Mouse (Mus musculus) hindbrain, embryonic 12.5 days (tissue): Measurements from ENCODE around the gene Upp2. TPM values are rescaled to one million over a fixed set of nuclear protein-coding genes. Genes with fewer than 3 reads are reported as not detected.

ENCODE experiments used
- ATAC-seq: fragments of 200-750 bp; cut with Nextera tagmentation; 2 replicates; pipeline ENCODE4 v1.8.0; 2017; ENCODE audit warnings: moderate TSS enrichment; ENCODE audit not compliant: low FRiP score
- H3K27ac ChIP-seq: fragments of 300-500 bp; sonication (generic); 2 replicates; pipeline ENCODE4 v1.5.1; 2016; ENCODE audit warnings: mild to moderate bottlenecking
- H3K27me3 ChIP-seq: fragments of 300-500 bp; sonication (generic); 2 replicates; pipeline ENCODE4 v1.6.1; 2016; ENCODE audit warnings: mild to moderate bottlenecking
- H3K36me3 ChIP-seq: fragments of 300-500 bp; sonication (generic); 2 replicates; pipeline ENCODE4 v1.6.1; 2016; ENCODE audit warnings: mild to moderate bottlenecking
- H3K4me1 ChIP-seq: fragments of 300-500 bp; sonication (generic); 2 replicates; pipeline ENCODE4 v1.6.1; 2016
- H3K4me2 ChIP-seq: fragments of 300-500 bp; sonication (generic); replicated peaks from 2 replicates; pipeline ENCODE4 v1.6.1; 2016; ENCODE audit warnings: mild to moderate bottlenecking
- H3K4me3 ChIP-seq: fragments of 300-500 bp; sonication (generic); 2 replicates; pipeline ENCODE4 v1.5.1; 2016; ENCODE audit warnings: mild to moderate bottlenecking
- H3K9ac ChIP-seq: fragments of 300-500 bp; sonication (generic); 2 replicates; pipeline ENCODE4 v1.6.1; 2016; ENCODE audit warnings: mild to moderate bottlenecking, moderate library complexity
- H3K9me3 ChIP-seq: fragments of 300-500 bp; sonication (generic); replicated peaks from 2 replicates; pipeline ENCODE4 v1.6.1; 2016; ENCODE audit warnings: mild to moderate bottlenecking
- WGBS: fragments of 180-500 bp; shearing (Covaris S2); methylation state at CpG from one replicate; pipeline ENCODE4 v1.1.7; 2016; 5-methylcytosine and 5-hydroxymethylcytosine counted together
- polyA plus RNA-seq: library from polyadenylated mRNA; unstranded; fragments of >200 nt; fragmentation: Nextera tagmentation; extraction: Ambion mirVana; gene quantifications from 2 replicates; pipeline ENCODE4 v1.2.1, GENCODE M21; 2016

The Upp2 gene
- polyA plus RNA-seq, 1 experiment from 2014 or later: 8.5 TPM

DNA sequence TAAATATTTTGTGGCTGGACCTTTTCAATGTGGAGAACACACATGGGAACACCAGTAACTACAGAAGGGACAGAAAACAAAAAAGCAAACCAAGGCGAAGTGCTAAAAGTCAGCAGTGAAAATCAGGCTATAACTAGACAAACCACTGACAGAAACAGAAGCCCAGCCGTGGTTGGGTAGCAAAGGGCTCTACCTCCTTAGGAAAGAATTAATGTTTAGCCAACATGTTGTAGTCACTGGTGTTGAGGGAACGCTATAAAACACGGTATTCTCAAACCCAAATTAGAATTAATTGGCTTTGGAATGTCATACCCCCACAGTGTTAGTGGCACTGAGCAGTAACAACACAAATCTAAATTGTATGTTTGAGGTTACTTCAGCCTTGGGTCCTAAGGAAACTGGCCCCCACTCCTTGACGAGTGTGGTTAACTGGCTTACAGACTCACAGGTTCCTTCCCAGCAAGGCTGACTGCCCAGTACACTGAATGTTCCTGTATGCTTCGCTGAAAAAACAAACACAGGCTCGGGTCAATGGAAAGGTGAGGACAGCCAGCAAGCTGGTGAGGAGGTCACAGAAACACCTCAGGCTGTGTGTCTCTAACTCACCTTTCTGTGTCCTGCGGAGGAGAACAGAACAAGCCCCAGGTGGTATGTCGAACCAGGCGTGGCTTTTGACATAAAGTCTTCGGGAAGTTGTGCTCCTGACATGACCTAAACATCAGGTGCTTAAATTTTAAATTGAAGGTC lies 180.6 kb downstream of the Upp2 start:
- Histone ChIP-seq H3K9ac (no peak overlapping the region), H3K4me3 (no peak overlapping the region), H3K36me3 (no peaks in the 10 kb centered on the region), H3K4me1 (no peaks in the 10 kb centered on the region), H3K27ac (no peak overlapping the region), H3K4me2 (no peak overlapping the region), H3K9me3 (no peaks in the 10 kb centered on the region), H3K27me3 (no peaks in the 10 kb centered on the region)
- 71% methylated on average over 11 of the region's 11 CpGs for WGBS
- no peak for ATAC-seq

DNA sequence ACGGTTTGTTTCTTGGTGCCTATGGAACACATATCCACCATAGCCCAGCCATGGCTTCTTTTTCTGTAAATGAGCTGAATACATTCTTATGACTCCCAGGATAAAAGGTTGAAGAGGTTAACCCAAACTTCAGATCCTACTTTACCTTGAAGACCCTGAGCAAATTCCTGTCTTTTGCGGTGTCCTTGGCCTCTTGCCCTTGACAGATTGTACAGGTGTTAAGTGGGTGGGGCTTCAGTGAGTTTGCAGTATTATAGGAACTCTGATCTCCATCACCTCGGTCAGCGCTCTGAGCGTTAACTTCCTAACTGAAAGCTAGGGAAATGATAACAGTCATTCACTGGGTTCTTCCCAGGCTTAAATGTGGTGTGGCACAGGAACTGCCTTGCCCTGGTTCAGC lies 181.2 kb downstream of the Upp2 start:
- no peaks in the 10 kb centered on the region for H3K27me3 ChIP-seq
- no peaks in the 10 kb centered on the region for H3K9me3 ChIP-seq
- H3K36me3 ChIP-seq: no peaks in the 10 kb centered on the region
- no peak overlapping the region for H3K27ac ChIP-seq
- H3K4me1 ChIP-seq: no peaks in the 10 kb centered on the region
- H3K9ac ChIP-seq: no peak overlapping the region
- H3K4me2 ChIP-seq: no peak overlapping the region
- H3K4me3 ChIP-seq: no peak overlapping the region
- WGBS: 82% methylated on average over 5 of the region's 5 CpGs
- no peak for ATAC-seq

DNA sequence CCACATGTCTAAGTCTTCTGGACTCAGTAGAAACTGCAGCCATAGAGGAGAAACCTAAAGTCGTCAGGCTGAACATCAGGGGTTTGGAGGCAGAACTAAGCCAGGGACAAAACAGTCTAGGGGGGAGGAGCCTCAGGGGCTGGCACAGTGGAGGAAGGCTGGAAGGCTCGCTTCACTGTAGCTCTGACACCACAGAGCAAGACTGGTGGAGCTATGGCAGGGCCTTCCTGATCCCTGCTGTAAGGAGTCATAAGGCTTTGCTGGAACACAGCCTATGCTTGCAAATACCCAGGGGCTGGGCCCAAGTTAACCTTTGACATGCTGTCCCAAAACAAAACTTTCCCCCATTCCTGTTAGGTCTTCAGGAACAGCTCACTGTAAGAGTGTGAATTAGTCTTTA lies 185.8 kb downstream of the Upp2 start:
- H3K4me3 ChIP-seq: no peak overlapping the region
- no peaks in the 10 kb centered on the region for H3K4me1 ChIP-seq
- WGBS: 54% methylated on average over 2 of the region's 2 CpGs
- H3K27ac ChIP-seq: no peak overlapping the region
- no peak for ATAC-seq
- no peaks in the 10 kb centered on the region for H3K9me3 ChIP-seq
- no peaks in the 10 kb centered on the region for H3K27me3 ChIP-seq
- H3K36me3 ChIP-seq: no peaks in the 10 kb centered on the region
- H3K4me2 ChIP-seq: no peak overlapping the region
- H3K9ac ChIP-seq: no peak overlapping the region

- no peak overlapping the region for H3K9ac ChIP-seq
- H3K36me3 ChIP-seq: no peaks in the 10 kb centered on the region
- H3K9me3 ChIP-seq: no peaks in the 10 kb centered on the region
- H3K27me3 ChIP-seq: no peaks in the 10 kb centered on the region
- no peak overlapping the region for H3K4me3 ChIP-seq
- no peak for ATAC-seq
- H3K4me2 ChIP-seq: no peak overlapping the region
- H3K4me1 ChIP-seq: no peaks in the 10 kb centered on the region
- 78% methylated on average over 3 of the region's 3 CpGs for WGBS
- no peak overlapping the region for H3K27ac ChIP-seq
Measured at GRCm38 (mm10) chr2:58754736-58755135, 187.6 kb downstream of the Upp2 start.

DNA sequence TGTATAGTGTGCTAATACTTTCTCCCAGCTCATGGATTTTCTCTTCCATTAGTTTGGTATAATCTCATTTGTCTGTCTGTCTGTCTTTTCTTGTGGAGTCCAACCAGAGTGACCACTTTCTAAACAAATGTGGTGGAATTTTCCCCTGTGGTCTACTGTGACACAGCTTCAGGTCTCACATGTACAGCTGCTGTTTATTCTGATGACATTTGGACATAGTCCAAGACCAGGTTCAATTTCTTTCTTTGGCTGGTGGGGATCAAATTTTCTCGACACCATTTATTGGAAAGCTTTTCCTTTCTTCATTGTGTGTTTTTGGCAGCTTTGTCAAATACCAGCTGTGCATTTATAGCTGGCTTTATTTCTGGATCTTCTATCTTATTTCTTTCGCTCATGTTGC lies 191.0 kb downstream of the Upp2 start:
- Histone ChIP-seq H3K9ac (no peak overlapping the region), H3K9me3 (no peaks in the 10 kb centered on the region), H3K27ac (no peak overlapping the region), H3K4me2 (no peak overlapping the region), H3K27me3 (no peaks in the 10 kb centered on the region), H3K36me3 (no peaks in the 10 kb centered on the region), H3K4me3 (no peak overlapping the region), H3K4me1 (no peaks in the 10 kb centered on the region)
- 73% methylated on average over 2 of the region's 2 CpGs for WGBS
- no peak for ATAC-seq

DNA sequence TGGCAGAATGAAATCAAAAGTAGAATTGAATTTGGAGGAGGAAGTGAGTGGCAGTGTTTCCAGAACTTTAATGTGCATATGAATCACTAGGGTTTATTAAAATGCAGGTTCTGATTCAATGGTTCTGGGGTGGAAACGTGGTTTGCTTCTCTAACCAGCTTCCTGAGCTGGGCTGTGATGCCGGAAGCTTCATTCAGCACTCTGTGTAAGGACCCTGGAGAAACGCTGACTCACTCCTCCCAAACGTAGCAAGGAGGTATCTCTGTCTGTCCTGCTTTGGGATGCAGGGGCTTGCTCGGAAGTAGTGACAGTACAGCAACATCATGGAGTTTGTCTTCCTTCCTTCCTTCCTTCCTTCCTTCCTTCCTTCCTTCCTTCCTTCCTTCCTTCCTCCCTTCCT lies 192.6 kb downstream of the Upp2 start:
- Histone ChIP-seq H3K9ac (no peak overlapping the region), H3K4me1 (no peaks in the 10 kb centered on the region), H3K9me3 (no peaks in the 10 kb centered on the region), H3K4me2 (no peak overlapping the region), H3K36me3 (no peaks in the 10 kb centered on the region), H3K27ac (no peak overlapping the region), H3K27me3 (no peaks in the 10 kb centered on the region), H3K4me3 (no peak overlapping the region)
- ATAC-seq: no peak
- 65% methylated on average over 5 of the region's 5 CpGs for WGBS

GRCm38 (mm10) chr2:58765141-58765540 lies 198.0 kb downstream of the Upp2 start:
- 88% methylated on average over 8 of the region's 8 CpGs for WGBS
- Histone ChIP-seq H3K4me3 (no peak overlapping the region), H3K27me3 (no peaks in the 10 kb centered on the region), H3K9ac (no peak overlapping the region), H3K27ac (no peak overlapping the region), H3K9me3 (no peaks in the 10 kb centered on the region), H3K4me2 (no peak overlapping the region), H3K36me3 (no peaks in the 10 kb centered on the region), H3K4me1 (no peaks in the 10 kb centered on the region)
- no peak for ATAC-seq

- Histone ChIP-seq H3K4me3 (no peak overlapping the region), H3K9ac (no peak overlapping the region), H3K4me2 (no peak overlapping the region), H3K4me1 (no peaks in the 10 kb centered on the region), H3K27ac (no peak overlapping the region), H3K27me3 (no peaks in the 10 kb centered on the region), H3K36me3 (no peaks in the 10 kb centered on the region), H3K9me3 (no peaks in the 10 kb centered on the region)
- ATAC-seq: peak; percentile 83
- WGBS: 76% methylated on average over 9 of the region's 9 CpGs
Measured at GRCm38 (mm10) chr2:58773833-58774232, 206.7 kb downstream of the Upp2 start.

- WGBS: 91% methylated on average over 3 of the region's 3 CpGs
Measured at GRCm38 (mm10) chr2:58778986-58779495, 211.9 kb downstream of the Upp2 start.

DNA sequence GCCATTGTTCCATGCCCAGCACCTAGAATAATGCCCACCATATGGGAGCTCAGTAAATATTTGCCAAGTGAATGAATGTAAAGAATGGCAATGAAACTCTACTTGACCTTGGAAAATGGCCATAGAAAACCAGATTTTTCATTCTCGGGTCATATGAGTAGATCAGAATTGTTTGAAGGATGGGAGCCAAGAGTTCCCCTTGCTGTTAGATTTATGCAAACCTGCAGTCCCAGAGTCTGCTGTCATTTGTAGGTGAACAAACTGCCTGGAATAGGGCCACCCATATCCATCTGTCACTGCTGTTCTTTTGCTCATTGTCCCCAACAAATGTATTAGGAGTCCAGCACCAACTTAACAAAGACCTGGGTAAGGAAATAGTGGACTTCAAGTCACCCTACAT lies 216.4 kb downstream of the Upp2 start:
- H3K36me3 ChIP-seq: no peaks in the 10 kb centered on the region
- no peak overlapping the region for H3K9ac ChIP-seq
- no peaks in the 10 kb centered on the region for H3K27me3 ChIP-seq
- ATAC-seq: no peak
- no peak overlapping the region for H3K4me2 ChIP-seq
- no peak overlapping the region for H3K27ac ChIP-seq
- H3K4me3 ChIP-seq: no peak overlapping the region
- no peaks in the 10 kb centered on the region for H3K4me1 ChIP-seq
- H3K9me3 ChIP-seq: no peaks in the 10 kb centered on the region
- WGBS: 76% methylated on average over 1 of the region's 1 CpGs

More at GRCm38 (mm10) chr2:58778986-58779495, 211.9 kb downstream of the Upp2 start:
- no peak for ATAC-seq
- Histone ChIP-seq H3K4me1 (no peaks in the 10 kb centered on the region), H3K36me3 (no peaks in the 10 kb centered on the region), H3K4me3 (no peak overlapping the region), H3K9me3 (no peaks in the 10 kb centered on the region), H3K27ac (no peak overlapping the region), H3K9ac (no peak overlapping the region), H3K4me2 (no peak overlapping the region), H3K27me3 (no peaks in the 10 kb centered on the region)

GRCm38 (mm10) chr2:58786177-58786576 lies 219.1 kb downstream of the Upp2 start:
- 85% methylated on average over 3 of the region's 3 CpGs for WGBS
- no peak for ATAC-seq

GRCm38 (mm10) chr2:58786681-58787080 lies 219.6 kb downstream of the Upp2 start:
- Histone ChIP-seq H3K4me3 (no peak overlapping the region), H3K27me3 (no peaks in the 10 kb centered on the region), H3K9ac (no peak overlapping the region), H3K4me1 (no peaks in the 10 kb centered on the region), H3K27ac (no peak overlapping the region), H3K36me3 (no peaks in the 10 kb centered on the region), H3K4me2 (no peak overlapping the region), H3K9me3 (no peaks in the 10 kb centered on the region)
- no peak for ATAC-seq
- WGBS: 67% methylated on average over 8 of the region's 8 CpGs

More at GRCm38 (mm10) chr2:58786177-58786576, 219.1 kb downstream of the Upp2 start:
- Histone ChIP-seq H3K36me3 (no peaks in the 10 kb centered on the region), H3K27me3 (no peaks in the 10 kb centered on the region), H3K9me3 (no peaks in the 10 kb centered on the region), H3K27ac (no peak overlapping the region), H3K4me3 (no peak overlapping the region), H3K9ac (no peak overlapping the region), H3K4me2 (no peak overlapping the region), H3K4me1 (no peaks in the 10 kb centered on the region)

DNA sequence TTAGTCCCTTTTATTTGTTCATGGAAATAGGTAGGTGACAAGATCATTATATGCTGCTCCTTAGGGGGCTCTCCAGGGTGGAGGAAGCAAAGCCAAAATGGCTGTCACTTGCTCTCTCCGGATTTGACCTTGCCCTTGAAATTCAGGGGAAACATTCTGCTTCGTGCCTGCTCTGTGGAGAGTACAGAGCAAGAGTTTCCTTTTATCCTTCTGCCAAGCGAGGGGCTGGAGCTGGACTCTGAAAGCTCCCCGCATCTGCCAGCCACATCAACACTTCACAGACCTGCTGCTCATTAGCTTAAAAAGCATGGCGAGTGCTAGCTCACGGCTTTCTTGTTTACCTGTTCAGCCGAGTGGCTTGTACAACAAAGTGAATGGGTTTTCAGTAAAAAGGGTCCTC lies 220.3 kb downstream of the Upp2 start:
- ATAC-seq: no peak
- H3K4me2 ChIP-seq: no peak overlapping the region
- WGBS: 53% methylated on average over 7 of the region's 7 CpGs

More for the DNA sequence above, 220.3 kb downstream of the Upp2 start:
- no peaks in the 10 kb centered on the region for H3K9me3 ChIP-seq
- no peak overlapping the region for H3K9ac ChIP-seq
- H3K4me3 ChIP-seq: no peak overlapping the region
- no peaks in the 10 kb centered on the region for H3K27me3 ChIP-seq
- no peaks in the 10 kb centered on the region for H3K36me3 ChIP-seq
- H3K4me1 ChIP-seq: no peaks in the 10 kb centered on the region
- H3K27ac ChIP-seq: no peak overlapping the region
